Mouse (Mus musculus): ENCODE data around the gene Nprl3. TPM values are rescaled to one million over a fixed set of nuclear protein-coding genes. Genes with fewer than 3 reads are reported as not detected.

Gene Nprl3
- polyA plus RNA-seq, 1 experiment, result 5.8 TPM

GRCm38 (mm10) chr11:32253121-32253520 is 14.4 kb downstream of the Nprl3 start:
- TF ChIP-seq GATA1 (IDR thresholded peaks at IDR 0.05; ENCODE audit: low read length), result no peak
- TF ChIP-seq TAL1 (IDR thresholded peaks at IDR 0.05; ENCODE audit: low read length), result no peak
- Histone ChIP-seq H3K27me3 (ENCODE audit: control insufficient read depth) (no peaks in the 10 kb centered on the region), H3K4me1 (ENCODE audit: control insufficient read depth) (peaks cover 99% of the 10 kb centered on the region), H3K4me3 (replicated peaks) (no peak overlapping the region), H3K36me3 (ENCODE audit: control insufficient read depth) (peaks cover 95% of the 10 kb centered on the region), H3K9me3 (ENCODE audit: control insufficient read depth, low read length) (no peaks in the 10 kb centered on the region)

- Histone ChIP-seq H3K4me1 (ENCODE audit: control insufficient read depth) (peaks cover 100% of the 10 kb centered on the region), H3K4me3 (replicated peaks) (peak overlapping the region; percentile 30)
- TF ChIP-seq GATA1 (IDR thresholded peaks at IDR 0.05; ENCODE audit: low read length) (peak; percentile 96), TAL1 (IDR thresholded peaks at IDR 0.05; ENCODE audit: low read length) (peak; percentile 97)
Measured at GRCm38 (mm10) chr11:32250880-32251763, 16.4 kb downstream of the Nprl3 start.

GRCm38 (mm10) chr11:32248350-32248749 is 19.2 kb downstream of the Nprl3 start:
- Histone ChIP-seq H3K4me3 (replicated peaks) (no peak overlapping the region), H3K27me3 (ENCODE audit: control insufficient read depth) (no peaks in the 10 kb centered on the region), H3K36me3 (ENCODE audit: control insufficient read depth) (peaks cover 98% of the 10 kb centered on the region), H3K9me3 (ENCODE audit: control insufficient read depth, low read length) (no peaks in the 10 kb centered on the region), H3K4me1 (ENCODE audit: control insufficient read depth) (peaks cover 99% of the 10 kb centered on the region)
- TF ChIP-seq GATA1 (IDR thresholded peaks at IDR 0.05; ENCODE audit: low read length), result no peak
- TF ChIP-seq TAL1 (IDR thresholded peaks at IDR 0.05; ENCODE audit: low read length), result no peak

More at GRCm38 (mm10) chr11:32250880-32251763, 16.4 kb downstream of the Nprl3 start:
- H3K36me3 ChIP-seq (ENCODE audit: control insufficient read depth), result peaks cover 99% of the 10 kb centered on the region
- H3K27me3 ChIP-seq (ENCODE audit: control insufficient read depth), result no peaks in the 10 kb centered on the region
- H3K9me3 ChIP-seq (ENCODE audit: control insufficient read depth, low read length), result no peaks in the 10 kb centered on the region

- Histone ChIP-seq H3K4me1 (ENCODE audit: control insufficient read depth) (peaks cover 99% of the 10 kb centered on the region), H3K4me3 (replicated peaks) (peak overlapping the region; percentile 36), H3K27me3 (ENCODE audit: control insufficient read depth) (no peaks in the 10 kb centered on the region), H3K9me3 (ENCODE audit: control insufficient read depth, low read length) (no peaks in the 10 kb centered on the region), H3K36me3 (ENCODE audit: control insufficient read depth) (peaks cover 98% of the 10 kb centered on the region)
- TF ChIP-seq GATA1 (IDR thresholded peaks at IDR 0.05; ENCODE audit: low read length) (no peak), TAL1 (IDR thresholded peaks at IDR 0.05; ENCODE audit: low read length) (no peak)
Measured at GRCm38 (mm10) chr11:32247068-32247467, 20.4 kb downstream of the Nprl3 start.

- Histone ChIP-seq H3K4me1 (ENCODE audit: control insufficient read depth) (peaks cover 99% of the 10 kb centered on the region), H3K36me3 (ENCODE audit: control insufficient read depth) (peaks cover 98% of the 10 kb centered on the region), H3K9me3 (ENCODE audit: control insufficient read depth, low read length) (no peaks in the 10 kb centered on the region), H3K27me3 (ENCODE audit: control insufficient read depth) (no peaks in the 10 kb centered on the region), H3K4me3 (replicated peaks) (peak overlapping the region; percentile 44)
- TF ChIP-seq TAL1 (IDR thresholded peaks at IDR 0.05; ENCODE audit: low read length) (peak; percentile 100), GATA1 (IDR thresholded peaks at IDR 0.05; ENCODE audit: low read length) (peak; percentile 100)
Measured at GRCm38 (mm10) chr11:32245614-32246013, 21.9 kb downstream of the Nprl3 start.

GRCm38 (mm10) chr11:32244617-32245016 is 22.9 kb downstream of the Nprl3 start:
- peak overlapping the region; percentile 44 for H3K4me3 ChIP-seq (replicated peaks)
- TF ChIP-seq TAL1 (IDR thresholded peaks at IDR 0.05; ENCODE audit: low read length) (no peak), GATA1 (IDR thresholded peaks at IDR 0.05; ENCODE audit: low read length) (no peak)
- no peaks in the 10 kb centered on the region for H3K27me3 ChIP-seq (ENCODE audit: control insufficient read depth)

GRCm38 (mm10) chr11:32244064-32244463 is 23.4 kb downstream of the Nprl3 start:
- Histone ChIP-seq H3K4me1 (ENCODE audit: control insufficient read depth) (peaks cover 99% of the 10 kb centered on the region), H3K36me3 (ENCODE audit: control insufficient read depth) (peaks cover 98% of the 10 kb centered on the region), H3K27me3 (ENCODE audit: control insufficient read depth) (no peaks in the 10 kb centered on the region), H3K9me3 (ENCODE audit: control insufficient read depth, low read length) (no peaks in the 10 kb centered on the region), H3K4me3 (replicated peaks) (no peak overlapping the region)
- no peak for TF ChIP-seq GATA1 (IDR thresholded peaks at IDR 0.05; ENCODE audit: low read length)

More at GRCm38 (mm10) chr11:32244617-32245016, 22.9 kb downstream of the Nprl3 start:
- peaks cover 99% of the 10 kb centered on the region for H3K4me1 ChIP-seq (ENCODE audit: control insufficient read depth)
- H3K36me3 ChIP-seq (ENCODE audit: control insufficient read depth), result peaks cover 98% of the 10 kb centered on the region
- H3K9me3 ChIP-seq (ENCODE audit: control insufficient read depth, low read length), result no peaks in the 10 kb centered on the region

GRCm38 (mm10) chr11:32243205-32243955 is 24.1 kb downstream of the Nprl3 start:
- TF ChIP-seq TAL1 (IDR thresholded peaks at IDR 0.05; ENCODE audit: low read length), result no peak
- no peak for TF ChIP-seq GATA1 (IDR thresholded peaks at IDR 0.05; ENCODE audit: low read length)
- H3K4me1 ChIP-seq (ENCODE audit: control insufficient read depth), result peaks cover 99% of the 10 kb centered on the region
- H3K4me3 ChIP-seq (replicated peaks), result peak overlapping the region; percentile 31
- no peaks in the 10 kb centered on the region for H3K27me3 ChIP-seq (ENCODE audit: control insufficient read depth)
- H3K36me3 ChIP-seq (ENCODE audit: control insufficient read depth), result peaks cover 98% of the 10 kb centered on the region
- no peaks in the 10 kb centered on the region for H3K9me3 ChIP-seq (ENCODE audit: control insufficient read depth, low read length)

GRCm38 (mm10) chr11:32242209-32242608 is 25.3 kb downstream of the Nprl3 start:
- peaks cover 98% of the 10 kb centered on the region for H3K36me3 ChIP-seq (ENCODE audit: control insufficient read depth)
- H3K4me1 ChIP-seq (ENCODE audit: control insufficient read depth), result peaks cover 99% of the 10 kb centered on the region
- peak overlapping the region; percentile 31 for H3K4me3 ChIP-seq (replicated peaks)
- peak; percentile 51; the same call in 2 of the 3 replicates for TF ChIP-seq TAL1 (IDR thresholded peaks at IDR 0.05; ENCODE audit: low read length)
- TF ChIP-seq GATA1 (IDR thresholded peaks at IDR 0.05; ENCODE audit: low read length), result peak; percentile 51
- H3K9me3 ChIP-seq (ENCODE audit: control insufficient read depth, low read length), result no peaks in the 10 kb centered on the region
- no peaks in the 10 kb centered on the region for H3K27me3 ChIP-seq (ENCODE audit: control insufficient read depth)

All from erythroblast, embryonic 14.5 days (primary cell).